Mouse (Mus musculus) kidney, embryonic 16.5 days (tissue): ENCODE data around the gene Cnnm2. TPM values are rescaled to one million over a fixed set of nuclear protein-coding genes. Genes with fewer than 3 reads are reported as not detected.
"Not testable (repeated sequence)": the region's sequence is repeated elsewhere in the genome, so short reads cannot be mapped to it uniquely, and the experiment has no call there.

ENCODE experiments used
- ATAC-seq: fragments of 200-750 bp; cut with Nextera tagmentation; 2 replicates; pipeline ENCODE4 v1.8.0; 2017; ENCODE audit warnings: moderate TSS enrichment; ENCODE audit not compliant: low FRiP score, low TSS enrichment
- H3K27ac ChIP-seq: fragments of 300-500 bp; sonication (generic); 2 replicates; pipeline ENCODE4 v1.5.1; 2014; ENCODE audit warnings: low read length
- H3K27me3 ChIP-seq: fragments of 300-500 bp; sonication (generic); 2 replicates; pipeline ENCODE4 v1.6.1; 2014; ENCODE audit warnings: low read length, control low read depth, mixed read lengths; ENCODE audit not compliant: insufficient read depth
- H3K36me3 ChIP-seq: fragments of 300-500 bp; sonication (generic); 2 replicates; pipeline ENCODE4 v1.6.1; 2014; ENCODE audit warnings: low read length, control low read depth, mixed read lengths; ENCODE audit not compliant: insufficient read depth
- H3K4me1 ChIP-seq: fragments of 300-500 bp; sonication (generic); 2 replicates; pipeline ENCODE4 v1.6.1; 2014; ENCODE audit warnings: low read length, control low read depth, mixed read lengths; ENCODE audit not compliant: insufficient read depth
- H3K4me2 ChIP-seq: fragments of 300-500 bp; sonication (generic); replicated peaks from 2 replicates; pipeline ENCODE4 v1.6.1; 2014; ENCODE audit warnings: low read depth, low read length
- H3K4me3 ChIP-seq: fragments of 300-500 bp; sonication (generic); 2 replicates; pipeline ENCODE4 v1.5.1; 2014; ENCODE audit warnings: mild to moderate bottlenecking, low read length
- H3K9ac ChIP-seq: fragments of 300-500 bp; sonication (generic); replicated peaks from 2 replicates; pipeline ENCODE4 v1.6.1; 2014; ENCODE audit warnings: low read length
- H3K9me3 ChIP-seq: fragments of 300-500 bp; sonication (generic); 2 replicates; pipeline ENCODE4 v1.6.1; 2016; ENCODE audit warnings: low read length, control low read depth
- WGBS: fragments of 180-500 bp; shearing (Covaris S2); extraction: QIAGEN DNeasy Blood & Tissue Kit; methylation state at CpG from one replicate; pipeline ENCODE4 v1.1.7; 2014; 5-methylcytosine and 5-hydroxymethylcytosine counted together
- polyA plus RNA-seq: library from polyadenylated mRNA; unstranded; fragments of >200 nt; fragmentation: Nextera tagmentation; extraction: Ambion mirVana; gene quantifications from 2 replicates; pipeline ENCODE4 v1.2.1, GENCODE M21; 2015

Gene Cnnm2
- polyA plus RNA-seq, 1 experiment from 2014 or later: 7.3 TPM

DNA sequence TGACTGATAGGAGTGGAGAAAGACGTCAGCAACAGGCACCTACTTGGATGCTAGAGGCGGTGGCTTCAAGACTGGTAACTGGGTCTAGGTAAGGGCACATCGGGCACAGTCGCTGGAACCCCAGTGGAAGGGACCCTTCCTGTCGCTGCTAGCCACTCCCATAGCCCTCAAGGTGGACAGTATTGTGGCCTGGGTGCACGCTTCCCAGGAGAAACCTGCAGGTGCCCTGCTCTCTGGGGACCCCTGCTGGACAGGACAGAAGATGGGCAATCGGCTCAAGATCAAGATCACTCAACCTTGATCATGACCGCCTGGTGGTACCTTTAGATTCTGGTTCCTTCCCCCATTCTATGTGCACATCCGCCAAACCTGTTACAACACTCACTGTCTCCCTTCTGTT, 6.3 kb upstream of the Cnnm2 start:
- H3K27me3 ChIP-seq: 0 out of 2 replicates have a peak, but pooled peaks cover 5% of the 10 kb centered on the region
- no peaks in the 10 kb centered on the region for H3K4me1 ChIP-seq
- no peak for ATAC-seq
- H3K27ac ChIP-seq: no peak overlapping the region
- H3K36me3 ChIP-seq: no peaks in the 10 kb centered on the region
- H3K9me3 ChIP-seq: no peaks in the 10 kb centered on the region
- no peak overlapping the region for H3K4me2 ChIP-seq
- WGBS: 51% methylated on average over 9 of the region's 9 CpGs
- no peak overlapping the region for H3K4me3 ChIP-seq
- H3K9ac ChIP-seq: no peak overlapping the region

DNA sequence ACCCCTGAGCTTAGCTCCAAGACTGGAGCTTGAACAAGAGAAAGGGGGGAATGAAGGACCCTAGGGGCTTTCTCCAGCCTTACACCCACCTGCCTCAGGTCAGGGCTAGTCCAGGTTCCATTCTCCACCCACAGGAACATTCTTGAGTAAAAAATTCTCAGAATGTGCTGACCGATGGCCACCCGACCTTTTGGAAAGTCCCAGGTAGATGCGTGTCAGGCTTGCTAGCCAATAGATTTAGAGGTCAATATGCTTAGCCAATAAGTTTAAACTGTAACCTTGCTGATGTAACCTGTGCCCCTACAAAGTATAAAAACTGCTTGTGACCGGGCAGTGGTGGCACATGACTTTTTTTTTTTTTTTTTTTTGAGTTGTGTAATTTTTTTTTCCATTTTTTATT, 5.2 kb upstream of the Cnnm2 start:
- ATAC-seq: no peak
- Histone ChIP-seq H3K9ac (no peak overlapping the region), H3K27me3 (0 out of 2 replicates have a peak, but pooled peaks cover 5% of the 10 kb centered on the region), H3K36me3 (no peaks in the 10 kb centered on the region), H3K4me1 (no peaks in the 10 kb centered on the region), H3K4me3 (no peak overlapping the region), H3K9me3 (no peaks in the 10 kb centered on the region), H3K27ac (no peak overlapping the region), H3K4me2 (no peak overlapping the region)
- WGBS: 83% methylated on average over 4 of the region's 4 CpGs

DNA sequence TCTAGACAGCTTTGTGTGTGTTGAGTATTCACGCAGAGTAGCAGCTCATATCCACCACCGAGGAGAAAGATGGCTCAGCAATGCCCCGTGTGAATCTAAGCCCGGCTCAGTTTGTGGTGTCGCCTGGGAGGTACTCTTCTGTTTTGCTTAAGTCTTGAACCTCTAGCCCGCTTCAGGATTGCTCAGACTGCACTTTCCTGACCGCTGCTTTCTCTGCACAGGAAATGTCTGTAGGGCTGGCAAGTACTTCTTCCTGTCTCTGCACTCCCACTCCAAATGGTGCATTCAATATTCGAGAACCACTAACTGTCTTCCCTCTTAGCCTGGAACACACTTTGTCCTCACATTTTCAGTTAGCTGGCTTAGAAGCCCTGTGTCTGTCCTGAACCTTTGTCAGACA, 2.3 kb upstream of the Cnnm2 start:
- Histone ChIP-seq H3K4me2 (no peak overlapping the region), H3K27ac (no peak overlapping the region), H3K9ac (no peak overlapping the region), H3K36me3 (no peaks in the 10 kb centered on the region), H3K4me3 (no peak overlapping the region), H3K27me3 (0 out of 2 replicates have a peak, but pooled peaks cover 12% of the 10 kb centered on the region), H3K9me3 (no peaks in the 10 kb centered on the region), H3K4me1 (peaks cover 16% of the 10 kb centered on the region)
- 65% methylated on average over 8 of the region's 8 CpGs for WGBS
- no peak for ATAC-seq

DNA sequence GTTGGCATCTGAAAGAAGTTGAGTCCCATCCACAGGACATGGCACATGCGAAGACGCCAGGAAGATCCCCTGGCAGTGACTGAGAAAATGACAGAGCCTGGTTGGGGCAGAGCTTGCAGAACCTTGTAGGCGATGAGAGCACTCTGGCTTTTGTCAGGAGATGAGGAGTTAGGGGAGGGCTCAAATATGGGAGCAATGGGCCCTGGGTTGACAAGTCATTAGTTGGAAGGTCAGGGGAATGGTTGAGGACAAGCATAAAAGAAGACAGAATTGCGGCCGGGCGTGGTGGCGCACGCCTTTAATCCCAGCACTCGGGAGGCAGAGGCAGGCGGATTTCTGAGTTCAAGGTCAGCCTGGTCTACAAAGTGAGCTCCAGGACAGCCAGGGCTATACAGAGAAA, 1.5 kb upstream of the Cnnm2 start:
- not testable (repeated sequence) for H3K4me3 ChIP-seq, H3K36me3 ChIP-seq, H3K27ac ChIP-seq, ATAC-seq, H3K9ac ChIP-seq, H3K9me3 ChIP-seq, H3K4me2 ChIP-seq
- 86% methylated on average over 10 of the region's 10 CpGs for WGBS
- 0 out of 2 replicates have a peak, but pooled peaks cover 12% of the 10 kb centered on the region for H3K27me3 ChIP-seq
- H3K4me1 ChIP-seq: peaks cover 22% of the 10 kb centered on the region

DNA sequence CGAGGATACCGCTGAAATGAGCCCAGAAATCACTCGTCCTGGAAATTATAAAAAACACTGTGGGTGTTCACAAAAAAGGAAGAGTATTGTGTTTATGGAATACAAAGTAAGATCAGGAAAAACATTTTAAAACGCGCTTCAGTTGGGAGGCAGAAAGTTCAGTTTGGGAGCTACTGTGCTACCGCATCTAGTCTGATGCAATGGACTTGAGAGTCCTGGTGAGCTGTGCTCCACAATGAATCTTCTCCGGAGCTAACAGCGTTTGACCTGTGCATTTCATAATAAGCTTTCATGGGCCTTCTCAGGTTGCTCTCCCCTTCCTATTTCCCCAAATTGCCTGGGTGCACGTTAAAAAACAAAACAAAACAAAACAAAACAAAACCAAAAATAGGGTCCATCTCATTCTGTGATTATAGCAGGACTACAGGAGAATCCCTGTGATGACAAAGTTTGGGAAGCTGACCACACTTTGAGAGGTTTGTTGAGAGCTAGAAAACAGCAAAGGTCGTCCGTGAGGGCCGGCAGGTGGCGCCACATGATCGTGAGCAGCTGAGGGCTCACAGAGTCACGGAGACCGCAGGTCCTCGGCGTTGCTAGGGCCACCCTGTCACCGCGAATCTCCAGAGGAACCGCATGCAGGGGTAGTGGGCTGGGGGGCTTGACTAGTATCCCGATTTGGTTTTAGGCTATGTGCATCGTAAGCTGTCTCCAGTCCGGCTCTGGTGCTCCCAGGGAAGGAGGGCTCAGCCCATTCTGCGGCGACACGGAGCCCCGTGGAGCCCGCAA, 828 bp upstream of the Cnnm2 start:
- peak; percentile 75 for ATAC-seq
- Histone ChIP-seq H3K27ac (peak overlapping the region; percentile 55), H3K4me1 (peaks cover 22% of the 10 kb centered on the region), H3K4me3 (peak overlapping the region; percentile 89), H3K9ac (peak overlapping the region; percentile 36; the same call in 1 of the 2 replicates), H3K4me2 (peak overlapping the region; percentile 99), H3K9me3 (no peaks in the 10 kb centered on the region), H3K36me3 (no peaks in the 10 kb centered on the region), H3K27me3 (0 out of 2 replicates have a peak, but pooled peaks cover 12% of the 10 kb centered on the region)
- 18% methylated on average over 29 of the region's 29 CpGs for WGBS

DNA sequence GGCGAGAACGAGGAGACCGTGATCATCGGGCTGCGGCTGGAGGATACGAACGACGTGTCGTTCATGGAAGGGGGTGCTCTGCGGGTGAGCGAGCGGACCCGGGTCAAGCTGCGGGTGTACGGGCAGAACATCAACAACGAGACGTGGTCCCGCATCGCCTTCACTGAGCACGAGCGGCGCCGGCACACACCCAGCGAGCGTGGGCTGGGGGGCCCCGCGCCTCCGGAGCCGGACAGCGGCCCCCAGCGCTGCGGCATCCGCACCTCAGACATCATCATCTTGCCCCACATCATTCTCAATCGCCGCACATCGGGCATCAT, 535 bp downstream of the Cnnm2 start:
- Histone ChIP-seq H3K4me2 (peak overlapping the region; percentile 99), H3K36me3 (no peaks in the 10 kb centered on the region), H3K27me3 (0 out of 2 replicates have a peak, but pooled peaks cover 12% of the 10 kb centered on the region), H3K9ac (peak overlapping the region; percentile 80), H3K27ac (peak overlapping the region; percentile 8; the same call in 1 of the 2 replicates), H3K9me3 (no peaks in the 10 kb centered on the region), H3K4me3 (peak overlapping the region; percentile 89), H3K4me1 (peaks cover 22% of the 10 kb centered on the region)
- ATAC-seq: 0 out of 2 replicates have a peak, but pooled peaks have one; percentile 0
- under 1% methylated on average over 36 of the region's 36 CpGs for WGBS

DNA sequence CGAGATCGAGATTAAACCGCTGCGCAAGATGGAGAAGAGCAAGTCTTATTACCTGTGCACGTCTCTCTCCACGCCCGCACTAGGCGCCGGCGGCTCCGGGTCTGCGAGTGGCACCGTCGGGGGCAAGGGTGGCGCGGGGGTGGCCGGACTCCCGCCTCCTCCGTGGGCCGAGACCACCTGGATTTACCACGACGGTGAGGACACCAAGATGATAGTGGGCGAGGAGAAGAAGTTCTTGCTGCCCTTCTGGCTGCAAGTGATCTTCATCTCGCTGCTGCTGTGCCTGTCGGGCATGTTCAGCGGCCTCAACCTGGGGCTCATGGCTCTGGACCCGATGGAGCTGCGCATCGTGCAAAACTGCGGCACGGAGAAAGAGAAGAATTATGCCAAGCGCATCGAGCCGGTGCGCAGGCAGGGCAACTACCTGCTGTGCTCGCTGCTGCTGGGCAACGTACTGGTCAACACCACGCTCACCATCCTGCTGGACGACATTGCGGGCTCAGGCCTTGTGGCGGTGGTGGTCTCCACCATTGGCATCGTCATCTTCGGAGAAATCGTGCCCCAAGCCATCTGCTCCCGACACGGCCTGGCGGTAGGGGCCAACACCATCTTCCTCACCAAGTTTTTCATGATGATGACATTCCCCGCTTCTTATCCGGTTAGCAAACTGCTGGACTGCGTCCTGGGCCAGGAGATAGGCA, 1.0 kb downstream of the Cnnm2 start:
- H3K4me1 ChIP-seq: peaks cover 22% of the 10 kb centered on the region
- under 1% methylated on average over 50 of the region's 50 CpGs for WGBS
- no peaks in the 10 kb centered on the region for H3K9me3 ChIP-seq
- 0 out of 2 replicates have a peak, but pooled peaks cover 12% of the 10 kb centered on the region for H3K27me3 ChIP-seq
- H3K27ac ChIP-seq: no peak overlapping the region
- peak overlapping the region; percentile 99 for H3K4me2 ChIP-seq
- ATAC-seq: no peak
- no peaks in the 10 kb centered on the region for H3K36me3 ChIP-seq
- H3K4me3 ChIP-seq: peak overlapping the region; percentile 89
- peak overlapping the region; percentile 80 for H3K9ac ChIP-seq

DNA sequence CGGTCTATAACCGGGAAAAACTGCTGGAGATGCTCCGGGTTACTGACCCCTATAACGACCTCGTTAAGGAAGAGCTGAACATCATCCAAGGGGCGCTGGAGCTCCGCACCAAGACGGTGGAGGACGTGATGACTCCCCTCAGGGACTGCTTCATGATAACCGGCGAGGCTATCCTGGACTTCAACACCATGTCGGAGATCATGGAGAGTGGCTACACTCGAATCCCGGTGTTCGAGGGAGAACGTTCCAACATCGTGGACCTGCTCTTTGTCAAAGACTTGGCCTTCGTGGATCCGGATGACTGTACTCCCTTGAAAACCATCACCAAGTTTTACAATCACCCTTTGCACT, 1.6 kb downstream of the Cnnm2 start:
- Histone ChIP-seq H3K4me3 (peak overlapping the region; percentile 89), H3K36me3 (no peaks in the 10 kb centered on the region), H3K4me2 (peak overlapping the region; percentile 99), H3K4me1 (peaks cover 22% of the 10 kb centered on the region), H3K9me3 (no peaks in the 10 kb centered on the region), H3K9ac (peak overlapping the region; percentile 80), H3K27me3 (0 out of 2 replicates have a peak, but pooled peaks cover 12% of the 10 kb centered on the region), H3K27ac (no peak overlapping the region)
- WGBS: 3% methylated on average over 19 of the region's 19 CpGs
- no peak for ATAC-seq

DNA sequence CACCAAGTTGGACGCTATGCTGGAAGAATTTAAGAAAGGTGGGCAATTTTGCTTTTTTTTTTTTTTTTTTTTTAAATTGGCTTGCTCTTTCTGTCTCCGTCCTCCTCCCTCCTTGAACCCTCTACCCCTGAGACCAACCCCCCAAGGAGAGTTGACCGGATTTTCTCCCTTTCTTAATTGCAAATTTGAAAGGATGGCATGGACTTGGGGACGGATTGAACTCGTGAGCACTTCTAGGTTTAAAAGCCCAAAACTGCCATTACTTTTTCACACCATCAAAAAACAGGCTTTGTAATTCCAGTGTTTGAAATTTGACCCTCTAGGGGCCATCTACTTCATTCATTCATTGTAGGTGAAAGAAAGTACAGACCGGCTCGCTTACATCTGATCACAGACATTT, 2.0 kb downstream of the Cnnm2 start:
- Histone ChIP-seq H3K36me3 (no peaks in the 10 kb centered on the region), H3K4me3 (peak overlapping the region; percentile 89), H3K4me1 (peaks cover 22% of the 10 kb centered on the region), H3K9me3 (no peaks in the 10 kb centered on the region), H3K27ac (no peak overlapping the region), H3K9ac (no peak overlapping the region; the same call in 1 of the 2 replicates), H3K4me2 (peak overlapping the region; percentile 99), H3K27me3 (0 out of 2 replicates have a peak, but pooled peaks cover 12% of the 10 kb centered on the region)
- no peak for ATAC-seq
- WGBS: 13% methylated on average over 7 of the region's 7 CpGs
